Mouse (Mus musculus) forebrain, embryonic 10.5 days (tissue): ENCODE measurements around the gene Kazn. TPM values are rescaled to one million over a fixed set of nuclear protein-coding genes. Genes with fewer than 3 reads are reported as not detected.
A peak's percentile ranks its signal among the peaks of the same experiment; 100 is the strongest.

Experiments used
- DNase-seq: peaks from one replicate; pipeline ENCODE4 v3.0.0-alpha.2; 2017; ENCODE audit warnings: low spot score; ENCODE audit errors: extremely low spot score
- H3K27ac ChIP-seq: fragments of 300-500 bp; sonication (generic); 2 replicates; pipeline ENCODE4 v1.5.1; 2016; ENCODE audit warnings: mild to moderate bottlenecking
- H3K27me3 ChIP-seq: fragments of 300-500 bp; sonication (generic); 2 replicates; pipeline ENCODE4 v1.6.1; 2016; ENCODE audit warnings: mild to moderate bottlenecking; ENCODE audit not compliant: poor library complexity, severe bottlenecking
- H3K36me3 ChIP-seq: fragments of 300-500 bp; sonication (generic); replicated peaks from 2 replicates; pipeline ENCODE4 v1.6.1; 2016; ENCODE audit warnings: mild to moderate bottlenecking, moderate library complexity
- H3K4me1 ChIP-seq: fragments of 300-500 bp; sonication (generic); 2 replicates; pipeline ENCODE4 v1.6.1; 2016
- H3K4me3 ChIP-seq: fragments of 300-500 bp; sonication (generic); 2 replicates; pipeline ENCODE4 v1.5.1; 2016; ENCODE audit warnings: mild to moderate bottlenecking, moderate library complexity
- H3K9me3 ChIP-seq: fragments of 300-500 bp; sonication (generic); 2 replicates; pipeline ENCODE4 v1.6.1; 2016; ENCODE audit warnings: mild to moderate bottlenecking, moderate library complexity
- WGBS: fragments of 180-500 bp; shearing (Covaris S2); methylation state at CpG from one replicate; pipeline ENCODE4 v1.1.7; 2016; 5-methylcytosine and 5-hydroxymethylcytosine counted together
- polyA plus RNA-seq: library from polyadenylated mRNA; unstranded; fragments of >200 nt; fragmentation: Nextera tagmentation; extraction: Ambion mirVana; gene quantifications from 2 replicates; pipeline ENCODE4 v1.2.1, GENCODE M21; 2016

Gene Kazn
- polyA plus RNA-seq, 1 experiment from 2014 or later, result 11.4 TPM

GRCm38 (mm10) chr4:142258730-142259129 is 19.5 kb upstream of the Kazn start:
- no peaks in the 10 kb centered on the region for H3K9me3 ChIP-seq
- no peaks in the 10 kb centered on the region for H3K36me3 ChIP-seq
- H3K27me3 ChIP-seq, result no peaks in the 10 kb centered on the region
- H3K27ac ChIP-seq, result no peak overlapping the region
- H3K4me1 ChIP-seq, result peaks cover 3% of the 10 kb centered on the region; the same call in 1 of the 2 replicates
- H3K4me3 ChIP-seq, result no peak overlapping the region
- no peak for DNase-seq
- 92% methylated on average over 10 of the region's 10 CpGs for WGBS

- 69% methylated on average over 6 of the region's 6 CpGs for WGBS
- H3K27ac ChIP-seq, result no peak overlapping the region
- H3K36me3 ChIP-seq, result no peaks in the 10 kb centered on the region
- H3K4me1 ChIP-seq, result peaks cover 20% of the 10 kb centered on the region
- H3K4me3 ChIP-seq, result no peak overlapping the region
- no peak for DNase-seq
- no peaks in the 10 kb centered on the region for H3K9me3 ChIP-seq
- H3K27me3 ChIP-seq, result no peaks in the 10 kb centered on the region
Measured at GRCm38 (mm10) chr4:142254088-142254487, 14.9 kb upstream of the Kazn start.

- H3K4me1 ChIP-seq, result peaks cover 31% of the 10 kb centered on the region
- H3K4me3 ChIP-seq, result no peak overlapping the region
- H3K9me3 ChIP-seq, result no peaks in the 10 kb centered on the region
- H3K27me3 ChIP-seq, result 0 out of 2 replicates have a peak, but pooled peaks cover 3% of the 10 kb centered on the region
- DNase-seq, result no peak
- no peak overlapping the region for H3K27ac ChIP-seq
- no peaks in the 10 kb centered on the region for H3K36me3 ChIP-seq
- WGBS, result 55% methylated on average over 12 of the region's 12 CpGs
Measured at GRCm38 (mm10) chr4:142251471-142252354, 12.5 kb upstream of the Kazn start.

- Histone ChIP-seq H3K4me3 (no peak overlapping the region), H3K36me3 (no peaks in the 10 kb centered on the region), H3K27ac (no peak overlapping the region), H3K4me1 (peaks cover 39% of the 10 kb centered on the region), H3K27me3 (0 out of 2 replicates have a peak, but pooled peaks cover 5% of the 10 kb centered on the region), H3K9me3 (no peaks in the 10 kb centered on the region)
- no peak for DNase-seq
- WGBS, result 90% methylated on average over 8 of the region's 8 CpGs
Measured at GRCm38 (mm10) chr4:142250054-142250453, 10.9 kb upstream of the Kazn start.

- Histone ChIP-seq H3K4me1 (peaks cover 39% of the 10 kb centered on the region), H3K9me3 (no peaks in the 10 kb centered on the region), H3K27ac (no peak overlapping the region), H3K27me3 (0 out of 2 replicates have a peak, but pooled peaks cover 5% of the 10 kb centered on the region), H3K4me3 (no peak overlapping the region), H3K36me3 (no peaks in the 10 kb centered on the region)
- WGBS, result 22% methylated on average over 9 of the region's 9 CpGs
- peak; percentile 73 for DNase-seq
Measured at GRCm38 (mm10) chr4:142249401-142249800, 10.2 kb upstream of the Kazn start.

- 11% methylated on average over 5 of the region's 5 CpGs for WGBS
Measured at GRCm38 (mm10) chr4:142248426-142248825, 9.2 kb upstream of the Kazn start.

GRCm38 (mm10) chr4:142246698-142247097 is 7.5 kb upstream of the Kazn start:
- 24% methylated on average over 5 of the region's 5 CpGs for WGBS
- H3K27ac ChIP-seq, result peak overlapping the region; percentile 35; the same call in 1 of the 2 replicates

More at GRCm38 (mm10) chr4:142248426-142248825, 9.2 kb upstream of the Kazn start:
- no peak overlapping the region for H3K4me3 ChIP-seq
- no peak overlapping the region for H3K27ac ChIP-seq
- H3K27me3 ChIP-seq, result 0 out of 2 replicates have a peak, but pooled peaks cover 5% of the 10 kb centered on the region
- H3K4me1 ChIP-seq, result peaks cover 39% of the 10 kb centered on the region
- H3K36me3 ChIP-seq, result no peaks in the 10 kb centered on the region
- no peaks in the 10 kb centered on the region for H3K9me3 ChIP-seq
- DNase-seq, result peak; percentile 78

GRCm38 (mm10) chr4:142244641-142245040 is 5.4 kb upstream of the Kazn start:
- 93% methylated on average over 5 of the region's 5 CpGs for whole genome bisulfite sequencing
- no peak overlapping the region for H3K27ac ChIP-seq

More at GRCm38 (mm10) chr4:142246698-142247097, 7.5 kb upstream of the Kazn start:
- H3K27me3 ChIP-seq, result 0 out of 2 replicates have a peak, but pooled peaks cover 5% of the 10 kb centered on the region
- no peak for DNase-seq
- no peaks in the 10 kb centered on the region for H3K36me3 ChIP-seq
- H3K9me3 ChIP-seq, result no peaks in the 10 kb centered on the region
- H3K4me3 ChIP-seq, result no peak overlapping the region
- H3K4me1 ChIP-seq, result peaks cover 38% of the 10 kb centered on the region

GRCm38 (mm10) chr4:142242750-142243383 is 3.7 kb upstream of the Kazn start:
- peaks cover 51% of the 10 kb centered on the region for H3K4me1 ChIP-seq
- no peak for DNase-seq
- no peaks in the 10 kb centered on the region for H3K36me3 ChIP-seq
- no peak overlapping the region for H3K27ac ChIP-seq
- H3K4me3 ChIP-seq, result no peak overlapping the region
- no peaks in the 10 kb centered on the region for H3K9me3 ChIP-seq
- H3K27me3 ChIP-seq, result peaks cover 17% of the 10 kb centered on the region
- WGBS, result 90% methylated on average over 6 of the region's 6 CpGs

More at GRCm38 (mm10) chr4:142244641-142245040, 5.4 kb upstream of the Kazn start:
- H3K27me3 ChIP-seq, result peaks cover 12% of the 10 kb centered on the region
- peaks cover 46% of the 10 kb centered on the region for H3K4me1 ChIP-seq
- no peak overlapping the region for H3K4me3 ChIP-seq
- no peaks in the 10 kb centered on the region for H3K36me3 ChIP-seq
- no peaks in the 10 kb centered on the region for H3K9me3 ChIP-seq
- no peak for DNase-seq

- WGBS, result 88% methylated on average over 4 of the region's 4 CpGs
- no peak for DNase-seq
Measured at GRCm38 (mm10) chr4:142242164-142242563, 3.0 kb upstream of the Kazn start.

GRCm38 (mm10) chr4:142240874-142241273 is 1.7 kb upstream of the Kazn start:
- 0 out of 2 replicates have a peak overlapping the region, but pooled peaks have one; percentile 20 for H3K27ac ChIP-seq

More at GRCm38 (mm10) chr4:142242164-142242563, 3.0 kb upstream of the Kazn start:
- no peaks in the 10 kb centered on the region for H3K9me3 ChIP-seq
- no peak overlapping the region for H3K27ac ChIP-seq
- H3K4me3 ChIP-seq, result no peak overlapping the region
- H3K4me1 ChIP-seq, result peaks cover 58% of the 10 kb centered on the region
- H3K27me3 ChIP-seq, result peaks cover 24% of the 10 kb centered on the region
- no peaks in the 10 kb centered on the region for H3K36me3 ChIP-seq

GRCm38 (mm10) chr4:142238486-142239239 is 538 bp downstream of the Kazn start:
- peak overlapping the region; percentile 86 for H3K27ac ChIP-seq
- DNase-seq, result peak; percentile 55

More at GRCm38 (mm10) chr4:142240874-142241273, 1.7 kb upstream of the Kazn start:
- DNase-seq, result no peak
- H3K27me3 ChIP-seq, result peaks cover 24% of the 10 kb centered on the region
- no peak overlapping the region for H3K4me3 ChIP-seq
- H3K4me1 ChIP-seq, result peaks cover 51% of the 10 kb centered on the region
- H3K9me3 ChIP-seq, result no peaks in the 10 kb centered on the region
- H3K36me3 ChIP-seq, result no peaks in the 10 kb centered on the region
- 41% methylated on average over 5 of the region's 5 CpGs for WGBS

More at GRCm38 (mm10) chr4:142238486-142239239, 538 bp downstream of the Kazn start:
- H3K36me3 ChIP-seq, result no peaks in the 10 kb centered on the region
- H3K27me3 ChIP-seq, result peaks cover 24% of the 10 kb centered on the region
- peak overlapping the region; percentile 81 for H3K4me3 ChIP-seq
- H3K4me1 ChIP-seq, result peaks cover 59% of the 10 kb centered on the region
- under 1% methylated on average over 69 of the region's 69 CpGs for WGBS
- H3K9me3 ChIP-seq, result no peaks in the 10 kb centered on the region
